Mouse (Mus musculus) WW6 (cell line): ENCODE measurements at regions not wholly inside any gene's neighbourhood (a gene's known extent, or its start where the extent isn't known, plus 50 kb on each side); places are given as distances from the start of the nearest gene placed in this dataset.

Source experiments
- DNase-seq: peaks from one replicate; pipeline ENCODE4 v3.0.0-alpha.2; 2013; ENCODE audit warnings: low read depth, low spot score

- DNase-seq: no peak
Observed at GRCm38 (mm10) chr4:80002738-80003635, 830.9 kb upstream of the Tyrp1 start.

- DNase-seq: no peak
Observed at GRCm38 (mm10) chr4:80003636-80004365, 830.1 kb upstream of the Tyrp1 start.

- no peak for DNase-seq
Observed at GRCm38 (mm10) chr4:80004366-80004700, 829.6 kb upstream of the Tyrp1 start.

GRCm38 (mm10) chr4:80004788-80005187 lies 829.1 kb upstream of the Tyrp1 start:
- peak; percentile 3 for DNase-seq

GRCm38 (mm10) chr4:80027876-80028275 lies 806.0 kb upstream of the Tyrp1 start:
- DNase-seq: no peak

- no peak for DNase-seq
Observed at GRCm38 (mm10) chr4:80047956-80048355, 786.0 kb upstream of the Tyrp1 start.
